Mouse (Mus musculus): ENCODE results near the gene D430042O09Rik.

Gene D430042O09Rik

DNA sequence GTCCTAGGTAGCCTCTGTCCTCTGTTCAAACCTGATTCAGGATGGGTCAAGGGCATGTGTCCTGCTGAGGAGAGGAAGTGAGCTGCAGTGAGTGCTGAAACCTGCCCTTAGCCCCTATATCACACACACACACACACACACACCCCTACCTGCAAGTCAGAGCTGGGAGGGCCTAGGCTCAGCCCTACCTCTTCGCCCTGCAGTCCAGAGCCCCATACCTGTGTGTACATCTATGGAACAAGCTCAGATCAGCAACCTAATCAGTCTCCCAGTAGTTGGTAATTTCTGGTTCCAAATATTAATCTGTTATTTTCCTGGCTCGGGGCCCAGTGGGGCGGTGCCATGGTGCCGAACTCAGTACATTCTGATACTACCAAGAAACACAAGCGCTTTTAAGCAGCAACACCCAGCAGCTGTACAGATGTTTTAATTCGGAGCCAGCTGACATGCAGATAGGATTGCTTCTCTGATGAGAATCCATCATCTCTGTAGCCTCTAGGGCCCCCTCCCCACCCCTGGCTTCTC is 166.3 kb downstream of the D430042O09Rik start:
- DNase-seq (ENCODE audit: low read depth), result no peak

DNA sequence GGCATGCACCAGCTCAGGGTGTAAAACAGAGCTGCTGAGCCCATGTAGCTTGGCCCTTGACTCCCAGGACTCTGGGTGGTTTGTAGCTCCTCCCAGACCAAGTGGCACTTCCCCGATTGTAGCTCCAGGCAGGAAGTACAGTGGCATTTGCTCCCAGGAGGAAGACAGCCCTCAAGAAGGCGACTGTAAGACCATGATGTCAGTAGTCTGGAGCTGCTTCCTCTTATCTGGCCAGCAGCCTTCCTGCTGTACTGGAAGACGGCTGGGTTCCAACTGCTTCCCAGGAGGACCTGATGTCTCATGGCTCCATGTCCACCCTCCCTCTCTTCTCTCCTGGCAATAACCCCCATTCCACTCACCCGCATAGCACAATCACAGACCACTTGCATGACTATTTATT is 170.4 kb downstream of the D430042O09Rik start:
- DNase-seq (ENCODE audit: low read depth), result no peak

DNA sequence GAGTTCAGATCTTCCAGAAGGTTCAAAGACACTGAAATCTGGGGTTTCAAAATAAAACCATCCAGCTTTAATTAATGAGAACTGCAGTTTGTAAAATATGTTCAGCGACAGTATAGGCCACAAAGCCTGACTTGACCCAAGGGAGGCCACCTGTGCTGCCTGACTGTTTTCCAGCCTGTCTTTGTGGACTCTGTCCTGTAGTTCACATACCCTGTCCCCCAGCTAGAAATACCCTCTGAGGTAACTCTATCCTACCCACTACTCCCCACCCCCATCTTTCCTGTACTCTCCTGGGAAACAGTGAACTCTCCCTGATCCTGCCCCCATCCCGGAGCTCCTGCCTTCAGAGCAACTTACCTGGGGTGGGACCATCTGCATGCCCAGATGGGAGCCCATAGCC is 175.5 kb downstream of the D430042O09Rik start:
- DNase-seq (ENCODE audit: low read depth), result no peak

DNA sequence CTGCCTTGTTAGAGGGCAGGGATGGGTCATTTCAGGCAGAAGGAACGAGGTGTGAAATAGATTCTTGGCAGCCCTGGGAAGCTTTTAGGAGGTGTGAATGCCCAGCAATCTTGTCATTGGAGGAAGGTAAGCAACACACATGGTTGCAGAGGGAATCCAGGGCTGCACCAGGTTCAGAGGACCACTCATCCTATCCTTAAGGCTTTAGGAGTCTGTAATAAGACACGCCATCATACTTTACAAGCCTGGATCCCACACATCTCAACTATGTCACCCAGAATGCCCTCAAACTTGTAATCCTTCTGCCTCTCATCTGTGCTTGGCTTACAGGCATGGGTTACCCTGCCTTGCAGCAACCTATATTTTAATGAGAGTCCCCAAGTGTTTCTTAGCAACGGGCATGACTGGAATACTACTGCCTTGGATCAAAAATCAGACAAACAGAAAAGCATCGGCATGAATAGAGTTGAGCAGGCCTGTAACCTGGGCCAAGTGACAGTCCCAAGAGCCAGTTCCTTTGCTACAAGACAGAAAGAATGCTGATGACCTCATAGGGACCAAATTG is 178.5 kb downstream of the D430042O09Rik start:
- DNase-seq (ENCODE audit: low read depth), result no peak

DNA sequence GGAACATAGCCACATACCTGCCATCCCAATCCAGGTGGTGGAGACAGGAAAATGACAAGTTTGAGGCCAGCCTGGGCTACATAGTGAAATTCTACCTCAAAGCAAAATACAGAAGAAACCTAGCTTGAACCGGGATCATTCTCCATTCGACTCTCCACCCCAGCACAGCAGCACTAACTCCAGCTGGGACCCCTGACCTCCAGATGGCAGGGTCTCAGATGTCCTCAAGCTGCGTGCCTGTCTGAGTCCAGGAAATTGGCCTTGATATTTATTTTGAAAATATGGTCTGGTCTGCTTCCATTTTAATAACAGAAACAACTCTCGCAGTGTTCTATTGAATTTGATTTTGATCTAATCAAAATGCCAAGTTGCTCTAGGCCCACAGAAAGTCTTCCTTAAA is 179.4 kb downstream of the D430042O09Rik start:
- no peak for DNase-seq (ENCODE audit: low read depth)

DNA sequence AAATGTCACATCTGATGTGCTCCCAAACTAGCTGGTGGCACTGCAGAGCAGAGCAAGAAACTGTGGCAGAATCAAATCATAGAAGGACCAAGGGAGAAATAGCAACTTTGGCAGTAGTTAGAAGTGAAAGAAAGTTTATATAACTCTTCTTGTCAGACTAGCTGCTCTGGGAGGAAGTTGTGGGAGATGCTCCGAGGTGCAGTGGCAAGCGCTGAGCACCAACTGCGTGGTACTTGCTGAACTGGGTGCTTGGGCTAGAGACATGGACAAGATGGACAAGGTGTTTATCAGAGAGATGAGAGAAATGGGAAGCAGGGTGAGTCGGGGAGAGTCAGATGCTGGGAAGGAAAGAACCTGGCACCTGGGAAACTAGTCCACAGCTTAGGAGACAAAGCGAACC is 180.1 kb downstream of the D430042O09Rik start:
- no peak for DNase-seq (ENCODE audit: low read depth)

DNA sequence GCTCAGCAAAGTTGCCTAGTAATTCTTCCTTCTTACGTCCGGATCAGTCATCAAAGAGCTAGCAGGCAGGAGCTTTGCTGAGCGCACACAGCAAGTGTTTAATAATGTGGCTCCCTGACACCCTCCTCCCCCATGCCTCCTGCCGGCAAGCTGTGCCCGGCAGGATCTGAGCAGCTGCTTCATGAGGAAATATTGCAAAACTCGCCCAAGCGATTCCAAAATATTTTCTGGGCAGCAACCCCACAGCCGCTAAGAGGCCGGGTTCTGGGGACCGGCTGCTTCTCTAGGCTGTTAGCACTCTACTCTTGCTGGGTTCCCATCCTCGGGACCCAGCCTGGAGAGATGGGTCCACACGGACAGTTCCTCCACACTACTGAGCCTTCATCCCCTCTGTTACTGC is 180.7 kb downstream of the D430042O09Rik start:
- peak; percentile 77 for DNase-seq (ENCODE audit: low read depth)

DNA sequence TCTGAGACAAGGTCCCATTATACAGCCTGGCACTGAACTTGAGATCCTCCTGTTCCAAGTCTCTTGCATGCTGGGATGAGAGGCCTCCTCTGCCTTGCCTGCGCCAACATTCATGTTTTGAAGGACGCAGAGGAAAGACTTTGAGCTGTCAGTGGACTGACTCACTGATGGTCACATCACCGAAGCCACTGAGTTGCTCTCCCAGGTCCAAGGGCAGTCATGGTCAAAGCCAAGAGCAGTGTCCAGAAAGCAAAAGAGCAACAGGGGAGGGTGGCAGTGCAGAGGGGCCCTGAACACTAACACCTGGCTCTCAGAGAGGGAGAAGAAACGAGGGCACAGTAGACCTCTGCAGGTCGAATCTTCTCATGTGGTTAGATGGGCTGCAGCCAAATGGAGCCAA is 185.9 kb downstream of the D430042O09Rik start:
- DNase-seq (ENCODE audit: low read depth), result no peak

DNA sequence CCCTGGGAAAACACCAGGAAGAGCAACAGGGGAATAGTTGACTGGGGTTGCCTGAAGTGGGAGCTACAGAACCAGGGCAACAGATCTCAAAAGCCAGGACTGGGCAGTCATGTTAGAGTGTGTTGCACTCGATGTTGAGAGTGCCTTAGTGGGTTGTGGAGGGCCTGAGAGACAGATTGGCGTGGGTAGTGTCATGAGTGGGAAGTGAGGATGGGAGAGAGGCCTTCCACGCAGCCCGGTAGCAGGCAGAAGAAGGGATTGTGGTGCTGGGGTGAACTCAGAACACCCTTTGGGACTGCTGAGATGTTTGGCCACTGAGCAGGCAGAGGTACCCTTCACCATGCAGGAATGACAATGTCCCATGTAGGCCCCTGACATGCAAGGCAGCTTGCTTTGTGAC is 189.4 kb downstream of the D430042O09Rik start:
- DNase-seq (ENCODE audit: low read depth), result no peak

DNA sequence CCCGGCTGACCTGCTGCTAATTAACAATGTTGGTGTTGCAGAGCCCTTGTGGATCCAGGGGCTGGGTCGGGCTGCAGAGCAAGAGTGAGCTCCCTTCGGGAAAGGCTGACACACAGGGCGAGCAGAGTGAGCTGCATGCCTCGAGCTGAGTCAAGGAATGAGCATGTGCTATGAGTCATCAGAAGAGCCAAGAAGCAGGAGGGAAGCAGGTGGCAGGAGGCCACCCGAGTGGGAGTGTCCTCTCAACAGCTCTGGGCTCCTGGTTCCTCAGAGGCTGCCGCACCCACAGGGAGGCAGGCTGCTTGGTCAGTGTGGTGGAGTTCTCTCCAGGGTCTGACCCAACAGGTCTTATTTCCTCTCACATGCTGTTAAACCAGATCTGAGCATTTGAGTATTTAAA is 191.3 kb downstream of the D430042O09Rik start:
- peak; percentile 89 for DNase-seq (ENCODE audit: low read depth)

DNA sequence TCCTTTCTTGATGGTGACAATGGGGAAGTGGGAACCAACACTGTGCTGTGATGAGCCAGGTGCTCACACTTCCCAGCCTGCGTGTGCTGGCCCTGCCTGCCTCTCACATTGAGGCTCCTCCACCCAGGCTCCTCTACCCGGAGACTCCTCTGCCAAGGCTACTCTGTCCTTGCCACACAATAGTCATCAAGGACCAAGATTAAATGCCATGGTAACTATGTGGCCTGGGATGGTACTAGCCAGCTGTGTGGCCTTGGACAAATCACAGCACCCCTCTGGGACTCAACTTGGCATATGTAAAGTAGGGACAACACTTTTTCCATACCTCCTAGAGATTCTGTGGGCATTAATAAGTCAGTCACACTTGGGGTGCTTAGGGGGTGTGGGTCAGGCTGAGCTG is 192.2 kb downstream of the D430042O09Rik start:
- no peak for DNase-seq (ENCODE audit: low read depth)

DNA sequence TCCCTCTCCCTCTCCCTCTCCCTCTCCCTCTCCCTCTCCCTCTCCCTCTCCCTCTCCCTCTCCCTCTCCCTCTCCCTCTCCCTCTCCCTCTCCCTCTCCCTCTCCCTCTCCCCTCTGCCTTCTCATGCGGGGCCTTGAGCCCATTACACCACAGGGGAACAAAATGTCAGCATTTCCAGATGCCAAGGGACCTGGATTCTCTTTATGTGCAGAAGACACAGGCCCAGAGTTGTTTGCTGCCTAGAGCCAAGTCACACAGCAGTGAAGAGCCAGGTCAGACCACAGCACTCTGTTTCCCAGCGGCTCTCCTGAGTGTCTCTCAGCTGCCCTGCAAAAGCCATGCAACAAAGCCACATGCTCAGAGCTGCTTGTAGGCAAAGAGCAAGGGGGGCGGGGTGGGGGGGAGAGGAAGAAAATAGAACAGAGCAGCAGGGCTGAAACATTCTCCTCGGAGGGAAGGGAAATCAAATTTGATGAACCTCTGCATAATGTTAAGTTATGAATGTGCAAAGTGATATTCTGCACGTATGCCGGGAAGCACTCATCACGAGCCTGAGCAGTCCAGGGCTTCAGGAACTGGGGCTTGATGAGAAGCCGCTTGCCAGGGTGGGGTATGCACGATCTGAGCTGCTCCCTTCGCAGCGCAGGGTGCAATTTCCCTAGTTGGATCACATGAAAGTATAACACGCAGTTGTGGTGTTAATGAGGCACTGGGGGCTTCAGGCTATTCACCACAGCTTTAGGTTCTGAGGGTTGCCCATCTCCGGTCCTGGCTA is 192.9 kb downstream of the D430042O09Rik start:
- no peak for DNase-seq (ENCODE audit: low read depth)

DNA sequence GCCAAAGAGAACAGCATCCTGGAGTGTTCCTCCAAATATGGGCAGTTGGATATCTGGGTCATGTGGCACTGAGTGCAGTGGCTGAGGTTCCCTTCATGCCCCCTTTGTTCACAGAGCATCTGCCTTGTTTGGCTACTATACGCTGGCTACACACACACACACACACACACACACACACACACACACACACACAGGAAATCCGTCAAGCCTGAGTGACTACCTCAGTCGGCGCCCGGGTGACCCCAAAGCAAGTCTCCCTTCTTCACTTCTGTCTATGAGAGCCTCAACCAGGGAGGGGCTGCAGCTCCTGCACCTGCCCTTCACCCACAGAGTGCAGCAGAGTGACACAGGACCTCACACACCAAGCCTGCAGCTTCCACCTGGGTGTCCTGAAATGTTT is 213.1 kb downstream of the D430042O09Rik start:
- DNase-seq (ENCODE audit: low read depth), result no peak

DNA sequence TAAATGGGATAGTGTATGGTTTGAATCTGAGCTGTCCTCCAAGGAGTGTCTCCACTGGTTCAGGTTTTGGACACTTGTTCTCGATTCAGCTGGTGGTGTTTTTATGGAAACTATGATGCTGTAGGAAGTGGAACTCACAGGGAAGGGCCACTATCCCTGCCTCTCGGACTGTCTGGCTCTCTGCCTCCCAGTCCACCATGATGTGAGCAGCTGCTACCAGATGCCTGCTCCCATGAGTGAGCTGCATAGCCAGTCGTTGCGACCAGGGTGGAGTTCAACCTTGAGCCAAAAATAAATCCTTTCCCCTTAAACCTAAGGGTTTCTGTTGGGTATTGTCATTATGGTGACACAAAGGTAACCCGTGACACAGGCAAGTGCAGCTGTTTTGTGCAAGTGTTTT is 216.4 kb downstream of the D430042O09Rik start:
- no peak for DNase-seq (ENCODE audit: low read depth)
